In the genomic region with DNA sequence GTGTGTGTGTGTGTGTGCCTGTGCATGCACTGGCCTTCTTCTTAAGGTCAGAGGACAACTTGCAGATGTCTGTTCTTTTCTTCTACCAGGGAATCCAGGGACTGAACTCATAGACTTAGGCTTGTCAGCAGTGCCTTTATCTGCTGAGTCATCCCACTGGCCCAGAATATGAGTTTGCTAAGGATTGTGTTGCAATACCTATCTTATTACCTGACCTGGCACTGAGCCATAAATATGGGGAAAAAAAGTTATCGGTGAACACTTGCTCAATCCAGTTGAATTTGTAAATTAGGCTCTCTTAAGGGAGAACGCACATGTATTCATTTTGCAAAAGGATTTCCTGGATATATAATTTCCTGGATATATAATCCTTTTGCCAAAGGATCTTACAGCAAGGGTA, we compare ENCODE assay signal across 25 mouse cellular contexts.
"Had no signal": no experiment of that assay in that cellular context is flagged by ENCODE, and none has a peak within 500 bp of the region (broad histone marks: within the 10 kb centered on the region; RNA-seq: fewer than 3 reads in every experiment).

No protein-coding gene starts in this region.

- H3K27ac ChIP-seq: heart, embryonic 10.5 days; hindbrain, embryonic 10.5 days; hindbrain, embryonic 12.5 days; hindbrain, embryonic 14.5 days; intestine, embryonic 15.5 days; left cerebral cortex, adult 2 months; limb, embryonic 10.5 days; limb, embryonic 12.5 days; liver, embryonic 13.5 days; liver, embryonic 15.5 days had no signal

- H3K9me3 ChIP-seq: heart, embryonic 10.5 days; heart, embryonic 12.5 days; hindbrain, embryonic 10.5 days; hindbrain, embryonic 12.5 days; intestine, embryonic 15.5 days; limb, embryonic 10.5 days; limb, embryonic 12.5 days; liver, embryonic 13.5 days; liver, embryonic 15.5 days had no signal

- H3K9ac ChIP-seq: heart, embryonic 12.5 days; hindbrain, embryonic 12.5 days; hindbrain, embryonic 14.5 days; intestine, embryonic 15.5 days; limb, embryonic 12.5 days; liver, embryonic 13.5 days; liver, embryonic 15.5 days had no signal

- H3K36me3 ChIP-seq: heart, embryonic 10.5 days; heart, embryonic 12.5 days; hindbrain, embryonic 10.5 days; hindbrain, embryonic 12.5 days; intestine, embryonic 15.5 days; limb, embryonic 10.5 days; limb, embryonic 12.5 days; liver, embryonic 13.5 days; liver, embryonic 15.5 days had no signal

- ATAC-seq: hindbrain, embryonic 16.5 days; inflammation-experienced regulatory T-cells, adult 6 months; intestine, embryonic 15.5 days; intestine, postnatal 0 days had no signal

- DNase-seq: gastrocnemius, postnatal 14 days; gastrocnemius, postnatal 36 days; heart, adult 18-20 months; heart, postnatal 10 days; heart, postnatal 4 days; kidney, adult 18-20 months; kidney, adult 8-10 months; kidney, postnatal 10 days; kidney, postnatal 36 days; layer of hippocampus, adult 9-11 months; liver; liver, embryonic 13.5 days had no signal

- H3K27me3 ChIP-seq: heart, embryonic 12.5 days; hindbrain, embryonic 12.5 days; intestine, embryonic 15.5 days; limb, embryonic 12.5 days; liver, embryonic 13.5 days; liver, embryonic 15.5 days had no signal

- H3K4me1 ChIP-seq: heart, embryonic 10.5 days; heart, embryonic 12.5 days; hindbrain, embryonic 10.5 days; hindbrain, embryonic 12.5 days; intestine, embryonic 15.5 days; liver, embryonic 13.5 days; liver, embryonic 15.5 days had no signal

- H3K4me3 ChIP-seq: heart, embryonic 10.5 days; heart, embryonic 12.5 days; hindbrain, embryonic 10.5 days; hindbrain, embryonic 12.5 days; intestine, embryonic 15.5 days; left cerebral cortex, adult 2 months; limb, embryonic 10.5 days; limb, embryonic 12.5 days; liver, embryonic 13.5 days; liver, embryonic 15.5 days had no signal

- H3K4me2 ChIP-seq: heart, embryonic 12.5 days; hindbrain, embryonic 12.5 days; hindbrain, embryonic 14.5 days; intestine, embryonic 15.5 days; limb, embryonic 12.5 days; liver, embryonic 13.5 days; liver, embryonic 15.5 days had no signal
